Mouse (Mus musculus) gastrocnemius, adult 2 months (tissue): ENCODE data around the gene Sbno2. TPM values are rescaled to one million over a fixed set of nuclear protein-coding genes. Genes with fewer than 3 reads are reported as not detected.
A peak's percentile ranks its signal among the peaks of the same experiment; 100 is the strongest.

ENCODE experiments used
- DNase-seq: peaks from one replicate; pipeline ENCODE4 v3.0.0; 2022
- H3K27ac ChIP-seq: fragments of 200-600 bp; 2 replicates; pipeline ENCODE4 v1.8.1; 2022; ENCODE audit warnings: mild to moderate bottlenecking
- H3K4me3 ChIP-seq: fragments of 200-600 bp; 2 replicates; pipeline ENCODE4 v1.8.1; 2022; ENCODE audit warnings: mild to moderate bottlenecking, moderate library complexity
- CTCF ChIP-seq: fragments of 200-600 bp; IDR thresholded peaks from 2 replicates; pipeline ENCODE4 v1.8.1; 2022; ENCODE audit warnings: antibody characterized with exemption, mild to moderate bottlenecking, moderate library complexity
- intact Hi-C: fragments of 180-260 bp; cut with DNase I; formaldehyde crosslinking; loops from one replicate; pipeline ENCODE4 v1.15.1; 2025
- total RNA-seq, 2 experiments: library from RNA; stranded (reverse); gene quantifications; 2 replicates each; pipeline ENCODE4 v1.2.3; 2021

Gene Sbno2
- total RNA-seq, 2 experiments from 2014 or later = 6.2 to 7.1 TPM

GRCm38 (mm10) chr10:80147719-80148601 is 42.6 kb upstream of the Sbno2 start, which contains the start of gene Midn:
TSS of gene Midn (plus strand) at chr10:80148272.
- Histone ChIP-seq H3K4me3 (peak within 1 kb of the TSS; percentile 89), H3K27ac (peak within 1 kb of the TSS; percentile 100)
- DNase-seq = peak; percentile 93
- intact Hi-C loops = no loop called here
- peak; percentile 66 for TF ChIP-seq CTCF

- TF ChIP-seq CTCF = no peak
- intact Hi-C loops = no loop called here
Measured at GRCm38 (mm10) chr10:80147146-80147718, 41.9 kb upstream of the Sbno2 start.

GRCm38 (mm10) chr10:80146568-80147011 is 41.2 kb upstream of the Sbno2 start:
- no peak for TF ChIP-seq CTCF
- H3K27ac ChIP-seq = peak overlapping the region; percentile 100
- peak; percentile 63 for DNase-seq
- H3K4me3 ChIP-seq = peak overlapping the region; percentile 95
- intact Hi-C loops = no loop called here

More at GRCm38 (mm10) chr10:80147146-80147718, 41.9 kb upstream of the Sbno2 start:
- DNase-seq = peak; percentile 51
- peak overlapping the region; percentile 100 for H3K27ac ChIP-seq
- peak overlapping the region; percentile 89 for H3K4me3 ChIP-seq

- H3K27ac ChIP-seq = peak overlapping the region; percentile 100
- TF ChIP-seq CTCF = no peak
- intact Hi-C loops = loop anchor here (1.0 kb wide), 1 partner anchor 19 kb away; the partner anchor contains the start of gene Cirbp
- peak overlapping the region; percentile 95 for H3K4me3 ChIP-seq
- peak; percentile 71 for DNase-seq
Measured at GRCm38 (mm10) chr10:80145896-80146295, 40.5 kb upstream of the Sbno2 start.

- peak overlapping the region; percentile 95 for H3K4me3 ChIP-seq
- TF ChIP-seq CTCF = peak; percentile 94; the same call in 1 of the 2 replicates
- intact Hi-C loops = loop anchor here (1.0 kb wide), 1 partner anchor 20 kb away; the partner anchor contains the start of gene Cirbp
- DNase-seq = peak; percentile 86
- H3K27ac ChIP-seq = peak overlapping the region; percentile 100
Measured at GRCm38 (mm10) chr10:80144864-80145838, 39.8 kb upstream of the Sbno2 start.

- TF ChIP-seq CTCF = no peak
- intact Hi-C loops = no loop called here
- H3K4me3 ChIP-seq = peak overlapping the region; percentile 95
- peak overlapping the region; percentile 98; the same call in 1 of the 2 replicates for H3K27ac ChIP-seq
- DNase-seq = no peak
Measured at GRCm38 (mm10) chr10:80144159-80144558, 38.8 kb upstream of the Sbno2 start.

- intact Hi-C loops = no loop called here
- DNase-seq = no peak
- TF ChIP-seq CTCF = no peak
- H3K27ac ChIP-seq = peak overlapping the region; percentile 98
- H3K4me3 ChIP-seq = peak overlapping the region; percentile 95
Measured at GRCm38 (mm10) chr10:80143664-80144063, 38.3 kb upstream of the Sbno2 start.

- peak overlapping the region; percentile 95 for H3K4me3 ChIP-seq
- intact Hi-C loops = no loop called here
- peak overlapping the region; percentile 98 for H3K27ac ChIP-seq
- DNase-seq = peak; percentile 56
- no peak for TF ChIP-seq CTCF
Measured at GRCm38 (mm10) chr10:80142530-80142925, 37.2 kb upstream of the Sbno2 start.

GRCm38 (mm10) chr10:80141786-80142529 is 36.6 kb upstream of the Sbno2 start:
- no peak for TF ChIP-seq CTCF
- Histone ChIP-seq H3K4me3 (peak overlapping the region; percentile 95), H3K27ac (peak overlapping the region; percentile 98)
- DNase-seq = peak; percentile 96
- intact Hi-C loops = loop anchor here (1.0 to 2.0 kb wide), 2 partner anchors 27 to 155 kb away; partner anchors contain the start of gene Stk11

GRCm38 (mm10) chr10:80141243-80141642 is 35.9 kb upstream of the Sbno2 start:
- intact Hi-C loops = loop anchor here (1.0 to 2.0 kb wide), 2 partner anchors 26 to 154 kb away; partner anchors contain the start of gene Stk11
- DNase-seq = peak; percentile 97
- Histone ChIP-seq H3K4me3 (peak overlapping the region; percentile 95), H3K27ac (peak overlapping the region; percentile 98)
- peak; percentile 71 for TF ChIP-seq CTCF

- DNase-seq = no peak
- Histone ChIP-seq H3K4me3 (peak within 1 kb of the TSS; percentile 95), H3K27ac (peak within 1 kb of the TSS; percentile 98)
- TF ChIP-seq CTCF = no peak
- intact Hi-C loops = loop anchor here (1.0 to 2.0 kb wide), 2 partner anchors 25 to 154 kb away; partner anchors contain the start of gene Stk11
Measured at GRCm38 (mm10) chr10:80140666-80141035, 35.3 kb upstream of the Sbno2 start, which contains the start of gene Cbarp. TSS of gene Cbarp (minus strand) at chr10:80140835.
